Mouse (Mus musculus) testis, adult 10 weeks (tissue): ENCODE measurements around the gene Acr. TPM values are rescaled to one million over a fixed set of nuclear protein-coding genes. Genes with fewer than 3 reads are reported as not detected.

Experiments used
- polyA plus RNA-seq: library from polyadenylated mRNA; stranded (reverse); fragments of 350-450 nt; fragmentation: Illumina TruSeq; extraction: RNeasy Lipid Tissue Mini Kit (QIAGEN cat#74804); gene quantifications from one replicate; pipeline ENCODE4 v1.2.3, GENCODE M21; 2014; ENCODE audit warnings: low read depth, low replicate concordance

Acr gene
- 190 TPM for polyA plus RNA-seq

GRCm38 (mm10) chr15:89568114-89568513 is at the start of gene Acr:
Gene Acr, plus strand, starts transcription at chr15:89568326.

GRCm38 (mm10) chr15:89591723-89592455 is 23.8 kb downstream of the Acr start, which contains the start of gene Rabl2:
Gene Rabl2, minus strand, starts transcription at chr15:89591923.

Other genes with a start within 250 kb of the Acr start
- not detected for gene Adm2, start 245.6 kb upstream of the Acr start, polyA plus RNA-seq
- gene Miox, start 233.9 kb upstream of the Acr start, polyA plus RNA-seq: 0.21 TPM
- 1.1 TPM for gene Lmf2, start 212.7 kb upstream of the Acr start, polyA plus RNA-seq
- gene Ncaph2, start 212.6 kb upstream of the Acr start, polyA plus RNA-seq: 9.2 TPM
- gene Sco2, start 194.5 kb upstream of the Acr start, polyA plus RNA-seq: 0.62 TPM
- not detected for gene Tymp, start 191.3 kb upstream of the Acr start, polyA plus RNA-seq
- gene Odf3b, start 189.0 kb upstream of the Acr start, polyA plus RNA-seq: not detected
- gene Klhdc7b, start 183.4 kb upstream of the Acr start, polyA plus RNA-seq: not detected
- gene Syce3, start 157.8 kb upstream of the Acr start, polyA plus RNA-seq: 49.1 TPM
- gene Cpt1b, start 142.5 kb upstream of the Acr start, polyA plus RNA-seq: 21.4 TPM
- 8.2 TPM for gene C730034F03Rik, start 138.7 kb upstream of the Acr start, polyA plus RNA-seq
- gene Gm44502, start 138.6 kb upstream of the Acr start, polyA plus RNA-seq: 0.28 TPM
- gene Chkb, start 138.4 kb upstream of the Acr start, polyA plus RNA-seq: 36.5 TPM
- 2.8 TPM for gene Mapk8ip2, start 114.4 kb upstream of the Acr start, polyA plus RNA-seq
- 24.8 TPM for gene Arsa, start 90.9 kb upstream of the Acr start, polyA plus RNA-seq
- 0.06 TPM for gene Shank3, start 68.7 kb upstream of the Acr start, polyA plus RNA-seq
- 58.7 TPM for gene Rabl2, start 23.6 kb downstream of the Acr start, polyA plus RNA-seq